Mouse (Mus musculus) Muller cell, postnatal 12 days (primary cell): Measurements from ENCODE around the gene Slc1a4.

Source experiments
- DNase-seq: peaks from one replicate; pipeline ENCODE4 v3.0.0-alpha.2; 2015; ENCODE audit errors: inconsistent ontology term

Gene Slc1a4

DNA sequence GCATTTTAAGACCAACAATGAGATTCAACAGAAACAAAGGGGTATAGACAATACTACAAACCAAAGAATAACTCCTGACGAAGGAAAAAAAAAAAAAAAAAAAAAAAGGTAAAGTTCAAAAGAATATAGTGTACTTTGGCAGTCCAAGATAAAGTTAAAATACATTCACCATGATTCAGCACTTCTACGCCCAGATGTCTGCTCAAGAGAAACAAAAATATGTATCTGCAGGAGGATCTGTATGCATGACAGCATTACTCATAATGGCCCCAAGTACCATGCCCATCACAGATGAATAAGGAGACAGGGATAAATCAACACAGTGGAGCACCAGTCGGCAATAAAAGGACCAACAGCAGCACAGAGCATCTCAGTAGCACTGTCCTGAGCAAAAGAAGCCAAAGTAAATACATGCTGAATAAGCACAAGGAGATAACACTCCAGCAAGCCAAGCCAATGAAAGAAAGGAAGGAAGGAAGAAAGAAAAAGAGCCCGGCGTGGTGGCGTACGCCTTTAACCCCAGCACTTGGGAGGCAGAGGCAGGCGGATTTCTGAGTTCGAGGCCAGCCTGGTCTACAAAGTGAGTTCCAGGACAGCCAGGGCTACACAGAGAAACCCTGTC, 7.3 kb downstream of the Slc1a4 start:
- no peak for DNase-seq

DNA sequence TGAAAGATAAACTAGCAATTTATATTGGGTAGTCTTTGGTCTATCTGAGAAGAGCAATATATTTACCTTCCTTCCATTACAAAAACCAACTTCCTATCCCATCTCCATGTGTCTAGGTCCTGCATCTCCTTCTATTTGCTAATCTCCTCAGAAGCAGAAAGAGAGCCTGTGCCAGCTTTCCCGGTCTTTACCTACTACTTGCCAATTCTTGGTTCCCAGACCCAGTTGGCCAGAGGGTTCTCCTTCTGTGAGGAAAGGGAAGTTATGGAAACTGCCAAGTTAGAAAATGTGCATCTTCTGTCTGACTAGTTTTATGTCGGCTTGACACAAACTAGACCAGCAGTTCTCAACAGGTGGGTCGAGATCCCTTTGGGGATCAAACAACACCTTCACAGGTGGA, 8.5 kb downstream of the Slc1a4 start:
- DNase-seq: no peak

DNA sequence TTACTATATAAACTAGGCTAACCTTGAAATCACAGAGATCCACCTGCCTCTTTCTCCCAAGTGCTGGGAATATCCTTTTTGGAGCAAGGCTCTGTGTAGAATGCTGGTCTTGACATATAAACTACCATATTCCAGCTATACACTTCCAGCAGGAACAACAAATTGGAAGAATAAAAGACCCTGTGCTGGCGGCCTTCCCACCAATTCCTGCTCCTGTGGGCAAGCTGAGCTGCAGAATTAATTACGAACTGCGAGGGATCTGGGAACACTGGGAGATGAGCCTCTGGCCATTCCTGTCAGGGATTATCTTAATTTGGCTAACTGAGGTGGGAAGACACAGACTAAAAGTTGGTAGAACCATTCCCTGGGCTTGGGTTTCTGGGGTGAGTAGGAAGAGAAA, 10.1 kb downstream of the Slc1a4 start:
- no peak for DNase-seq

DNA sequence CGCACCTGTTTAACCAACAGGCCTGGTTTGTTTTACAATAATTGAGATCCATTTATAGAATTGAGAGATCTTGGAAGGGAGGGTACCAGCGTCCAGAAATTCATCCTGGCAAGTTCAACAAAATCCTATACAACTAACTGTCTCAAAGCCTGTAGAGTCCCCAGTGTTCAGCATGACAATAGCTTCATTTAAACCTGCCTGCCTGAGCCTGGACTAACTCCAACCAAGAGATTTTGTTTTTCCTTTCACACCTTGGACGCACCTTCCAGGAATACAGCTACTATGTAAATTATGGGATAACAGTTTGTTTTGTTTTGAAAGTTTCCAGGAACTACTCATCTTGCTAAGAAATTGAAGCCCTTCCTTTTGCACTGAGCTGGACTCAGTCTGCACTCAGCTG, 11.9 kb downstream of the Slc1a4 start:
- DNase-seq: no peak

DNA sequence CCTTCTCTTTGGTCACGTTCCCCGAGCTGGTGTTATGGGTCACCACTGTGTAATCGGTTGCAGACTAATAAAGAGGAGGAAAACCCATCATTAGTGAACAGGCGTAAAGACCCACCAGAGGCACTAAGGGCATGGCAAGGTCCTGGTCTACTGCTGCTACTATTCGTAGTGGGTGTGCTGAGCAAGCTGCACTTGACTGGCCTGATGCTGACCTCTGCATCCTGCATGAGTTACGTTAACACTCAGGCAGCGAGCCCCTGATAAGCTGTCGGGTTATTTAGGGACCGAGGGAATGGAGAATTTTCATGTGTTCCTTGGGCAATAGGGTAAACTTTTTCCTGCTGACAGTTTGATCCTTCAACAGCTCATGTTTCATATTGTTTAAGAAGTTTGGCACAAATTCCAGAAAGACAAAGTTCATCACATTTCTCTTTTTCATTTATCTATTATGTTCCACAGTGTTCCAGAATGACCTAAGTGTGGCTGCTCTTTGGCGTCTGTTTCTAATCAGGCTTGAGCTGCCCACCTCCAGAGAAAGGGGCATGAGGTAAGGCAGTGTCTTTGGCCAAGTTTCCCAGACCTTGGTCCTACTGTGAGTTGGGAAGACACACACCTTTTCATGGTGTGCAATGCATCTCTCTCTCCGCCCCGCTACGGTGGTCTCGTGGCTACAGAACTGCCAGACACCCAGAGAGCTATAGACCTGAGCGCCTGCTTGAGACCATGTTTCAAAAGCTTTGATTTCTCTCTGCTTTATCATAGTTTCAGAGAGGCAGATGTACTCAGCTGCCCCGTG, 13.7 kb downstream of the Slc1a4 start:
- DNase-seq: no peak

DNA sequence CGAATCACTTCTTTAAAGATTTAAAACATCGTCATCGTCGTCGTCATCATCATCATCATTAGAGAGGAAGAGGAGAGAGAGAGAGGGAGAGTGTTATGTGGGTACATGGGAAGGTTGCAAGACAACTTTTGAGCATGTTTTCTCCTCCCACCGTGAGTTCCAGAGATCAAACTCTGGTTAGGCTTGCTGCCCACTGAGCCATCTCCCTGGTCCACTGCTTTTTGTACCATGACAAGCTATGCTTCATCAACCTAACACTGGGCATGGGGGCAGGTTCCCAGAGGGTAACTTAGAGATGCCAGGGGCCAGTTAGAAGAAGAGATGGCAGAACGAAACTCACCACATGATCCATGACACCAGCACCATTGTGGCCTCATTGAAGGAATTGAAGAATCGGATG, 18.9 kb downstream of the Slc1a4 start:
- no peak for DNase-seq

DNA sequence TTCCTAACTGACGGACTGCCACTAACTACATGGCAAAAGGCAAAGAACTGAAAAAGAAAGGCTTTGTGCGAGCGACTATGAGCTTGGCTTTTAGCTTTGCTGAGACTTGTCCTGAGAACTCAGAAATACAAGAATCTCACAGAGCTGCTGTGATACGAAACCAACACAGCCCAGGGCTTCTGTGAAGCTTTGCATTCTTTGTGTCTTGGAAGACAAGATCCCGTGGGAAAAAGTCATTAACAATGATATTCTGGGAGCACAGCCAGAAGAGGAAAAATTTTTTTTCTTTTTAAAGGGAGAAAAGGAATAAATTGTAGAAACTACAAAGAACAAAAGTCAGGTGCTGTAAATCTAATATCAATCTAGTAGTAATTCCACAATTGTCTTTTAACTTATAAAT, 23.5 kb downstream of the Slc1a4 start:
- no peak for DNase-seq

DNA sequence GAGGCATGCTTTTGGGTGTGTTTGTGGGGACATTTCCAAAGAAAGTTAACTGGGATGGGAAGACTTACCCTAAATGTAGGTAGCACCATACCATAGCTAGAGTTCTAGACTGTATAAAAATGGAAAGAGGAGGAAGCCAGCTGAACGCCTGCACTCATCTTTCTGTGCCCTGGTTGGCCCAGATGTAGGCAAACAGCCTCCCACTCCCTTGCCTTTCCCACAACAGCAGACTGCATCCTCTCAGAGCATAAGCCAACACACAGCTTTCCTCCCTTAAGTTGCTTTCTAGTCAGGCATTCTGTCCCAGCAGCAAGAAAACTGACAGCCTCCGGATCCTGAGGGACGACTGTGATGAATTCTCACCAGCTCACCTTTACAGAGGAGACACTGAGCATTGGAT, 25.1 kb downstream of the Slc1a4 start:
- DNase-seq: no peak

DNA sequence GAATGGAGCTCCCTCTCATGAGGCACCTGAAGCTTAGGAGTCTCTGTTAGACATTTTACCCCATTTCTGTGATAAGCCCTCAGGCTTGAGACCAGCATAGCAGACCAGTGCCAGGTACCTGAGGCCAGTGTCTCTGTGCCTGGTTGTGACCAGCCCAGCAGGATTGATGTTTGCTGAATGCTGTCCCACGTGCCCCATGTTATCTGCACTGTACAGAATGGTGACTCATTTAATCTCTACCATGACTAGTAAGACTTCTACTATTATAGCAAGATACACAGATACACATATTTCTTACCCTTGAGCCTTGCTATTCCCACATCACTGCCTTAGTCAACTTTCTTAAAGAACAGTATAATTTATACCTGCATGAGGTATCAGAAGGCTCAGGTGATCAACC, 26.9 kb downstream of the Slc1a4 start:
- DNase-seq: no peak

DNA sequence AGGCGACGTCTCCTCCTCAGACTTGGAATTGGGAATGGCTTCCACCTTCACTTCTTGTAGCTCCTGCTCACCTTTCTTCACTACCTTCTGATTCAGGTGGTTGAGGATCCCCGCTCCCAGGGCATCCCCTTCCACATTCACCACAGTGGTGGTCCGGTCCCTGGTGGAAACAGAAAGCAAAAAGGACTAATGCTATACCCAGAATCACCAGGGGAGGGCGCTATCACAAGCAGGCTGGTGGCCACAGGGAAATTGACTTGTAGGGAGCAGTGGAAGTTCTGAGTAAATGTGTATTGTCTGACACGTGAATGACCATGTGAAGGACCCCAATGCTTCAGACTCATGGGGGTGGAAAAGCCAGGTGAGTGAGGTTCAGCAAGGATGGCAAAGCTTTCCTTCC, 28.2 kb downstream of the Slc1a4 start:
- no peak for DNase-seq

DNA sequence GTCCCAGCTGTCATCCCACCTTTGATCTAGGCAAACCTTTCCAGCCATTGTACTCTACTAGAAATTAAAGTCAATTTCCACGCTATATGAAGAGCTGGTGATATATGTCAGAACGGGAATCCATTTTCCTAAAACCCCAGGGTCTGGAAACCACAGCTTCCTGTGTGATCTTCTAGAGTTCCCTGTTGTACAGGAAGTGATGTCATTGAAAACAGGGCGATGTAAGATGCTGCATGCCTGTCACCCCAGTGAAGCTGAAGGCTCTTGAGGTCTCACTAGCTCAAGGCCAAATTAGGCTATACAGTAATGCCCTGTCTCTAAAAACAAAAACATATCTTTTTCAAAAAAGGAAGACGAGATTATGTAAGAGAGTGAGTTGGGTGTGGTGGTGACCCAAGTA, 31.2 kb downstream of the Slc1a4 start:
- DNase-seq: no peak

DNA sequence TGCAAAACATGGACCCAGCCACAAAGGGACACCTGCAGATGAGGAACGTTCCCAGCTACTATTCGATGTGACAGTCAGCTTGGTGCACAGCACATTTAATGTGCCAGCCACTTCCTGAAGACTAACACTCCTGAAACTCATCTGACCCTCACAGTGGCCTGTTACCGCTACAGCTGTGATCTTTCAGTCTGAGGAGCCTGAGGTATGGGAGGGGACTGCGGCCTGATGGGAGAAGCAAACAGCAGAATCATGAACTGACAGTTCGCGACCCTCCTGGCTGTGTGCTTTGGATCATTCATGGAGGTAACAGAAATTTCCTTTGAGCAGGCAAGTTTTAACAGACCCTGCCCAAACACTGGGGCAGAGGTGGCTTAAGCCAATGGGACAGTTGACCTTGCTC, 31.7 kb downstream of the Slc1a4 start:
- no peak for DNase-seq

DNA sequence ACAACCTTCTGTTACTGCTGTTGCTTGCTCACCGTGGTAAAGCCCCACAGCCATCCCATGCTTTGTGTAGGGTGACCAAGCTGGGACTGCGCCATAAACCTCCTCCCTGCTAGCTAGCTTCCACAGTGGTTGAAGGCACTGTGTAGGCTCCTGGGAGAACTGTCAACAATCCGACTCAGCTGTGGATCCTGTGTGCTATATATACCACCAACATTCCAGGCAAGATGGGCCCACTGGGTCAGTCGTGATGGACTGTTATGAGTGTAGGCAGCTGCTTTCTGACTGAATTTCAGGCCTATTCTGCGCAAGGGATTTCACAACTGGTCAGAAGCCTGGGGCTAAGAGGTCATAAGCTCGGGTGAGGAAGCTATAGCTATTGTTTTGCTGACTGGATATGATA, 32.6 kb downstream of the Slc1a4 start:
- no peak for DNase-seq

DNA sequence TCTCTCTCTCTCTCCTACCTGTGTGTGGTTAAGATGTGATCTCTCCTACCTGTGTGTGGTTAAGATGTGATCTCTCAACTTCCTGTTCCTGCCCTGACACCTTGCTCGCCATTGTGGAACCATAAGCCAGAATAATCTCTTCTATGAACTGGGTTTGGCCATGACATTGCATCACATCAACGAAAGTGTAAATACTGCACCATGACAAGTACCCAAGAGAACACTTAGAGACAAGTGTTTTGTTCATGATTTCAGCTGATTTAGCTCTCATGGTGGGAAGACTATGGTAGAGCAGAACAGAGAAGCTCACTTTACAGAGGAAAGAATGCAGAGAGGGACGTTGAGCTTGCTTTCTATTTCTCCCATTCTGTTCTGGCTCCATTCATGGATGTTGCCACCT, 48.0 kb downstream of the Slc1a4 start:
- no peak for DNase-seq

DNA sequence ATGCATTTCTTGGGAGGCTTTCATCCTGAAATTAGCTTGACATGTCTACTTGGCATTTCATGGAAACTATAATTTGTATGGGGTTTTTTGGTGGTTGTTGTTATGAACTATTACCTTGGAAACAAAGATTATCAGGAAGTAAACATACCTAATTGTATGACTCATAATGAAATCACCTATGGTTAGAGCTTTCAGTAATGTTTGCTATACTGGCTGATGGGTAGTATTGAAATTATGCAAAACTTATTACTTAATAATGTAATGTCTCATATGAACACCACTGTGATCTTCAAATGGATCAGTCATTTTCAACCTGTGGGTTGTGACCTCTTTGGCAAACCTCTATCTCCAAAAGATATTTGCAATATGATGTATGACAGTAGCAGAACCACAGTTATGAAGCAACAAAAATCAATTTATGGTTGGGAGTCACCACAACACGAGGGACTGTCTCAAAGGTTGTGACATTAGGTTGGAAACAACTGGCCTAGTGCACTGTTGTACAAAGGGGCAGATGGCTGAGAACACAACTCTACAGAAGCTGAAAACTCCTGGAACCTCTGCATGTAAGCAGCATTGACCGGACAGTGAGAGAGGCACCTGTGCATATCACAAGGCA, 49.8 kb downstream of the Slc1a4 start:
- DNase-seq: no peak

DNA sequence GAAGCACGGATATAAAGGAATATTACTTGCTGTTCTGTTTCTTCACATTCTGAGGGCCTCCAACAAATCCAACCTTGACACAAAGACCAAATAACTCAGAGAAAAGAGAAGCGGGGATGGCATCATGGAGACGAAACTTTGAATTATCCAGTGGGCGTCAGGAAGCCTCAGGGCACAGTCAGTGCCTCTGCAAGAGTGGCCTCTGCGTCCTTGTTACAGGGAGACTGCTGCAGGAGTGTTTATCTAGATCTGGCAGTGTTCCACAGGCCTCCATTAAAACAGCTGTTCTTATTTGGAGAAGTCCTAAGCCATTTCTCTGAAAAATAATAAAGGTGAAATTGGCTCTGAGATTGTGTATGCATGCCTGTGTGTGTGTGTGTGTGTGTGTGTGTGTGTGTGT, 51.5 kb downstream of the Slc1a4 start:
- DNase-seq: no peak

DNA sequence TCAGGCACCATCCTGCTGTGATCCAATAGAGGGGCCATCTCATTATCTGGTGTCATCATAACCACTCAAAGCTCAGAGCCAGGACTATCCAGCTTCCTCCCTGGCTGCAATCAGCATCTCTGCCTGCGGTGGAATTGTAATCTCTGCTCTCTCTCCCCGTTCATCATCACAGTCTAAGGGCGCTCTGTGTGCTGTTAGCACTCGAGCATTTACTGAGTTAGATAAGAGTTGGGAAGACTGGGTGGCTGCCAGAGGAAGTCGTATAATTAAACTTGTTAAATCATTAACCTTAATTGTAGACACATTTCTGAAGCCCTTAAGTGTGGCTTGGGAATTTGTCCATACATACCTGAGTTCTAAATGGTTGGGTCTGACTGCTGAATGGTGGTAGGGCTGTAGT, 53.8 kb downstream of the Slc1a4 start:
- DNase-seq: no peak

DNA sequence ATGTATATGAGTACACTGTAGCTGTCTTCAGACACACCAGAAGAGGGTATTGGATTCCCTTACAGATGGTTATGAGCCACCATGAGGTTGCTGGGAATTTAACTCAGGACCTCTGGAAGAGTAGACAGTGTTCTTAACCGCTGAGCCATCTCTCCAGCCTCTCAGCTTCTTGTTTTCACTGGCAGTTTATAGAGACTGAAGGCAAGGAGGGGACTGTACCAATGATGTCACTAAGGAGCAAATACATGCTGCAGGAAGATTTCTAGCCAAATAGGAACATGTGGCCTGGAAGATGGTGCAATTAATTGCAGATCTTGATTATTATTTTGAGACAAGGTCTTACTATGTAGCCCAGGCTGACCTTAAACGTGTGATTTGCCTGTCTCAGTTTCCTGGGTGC, 55.4 kb downstream of the Slc1a4 start:
- no peak for DNase-seq

DNA sequence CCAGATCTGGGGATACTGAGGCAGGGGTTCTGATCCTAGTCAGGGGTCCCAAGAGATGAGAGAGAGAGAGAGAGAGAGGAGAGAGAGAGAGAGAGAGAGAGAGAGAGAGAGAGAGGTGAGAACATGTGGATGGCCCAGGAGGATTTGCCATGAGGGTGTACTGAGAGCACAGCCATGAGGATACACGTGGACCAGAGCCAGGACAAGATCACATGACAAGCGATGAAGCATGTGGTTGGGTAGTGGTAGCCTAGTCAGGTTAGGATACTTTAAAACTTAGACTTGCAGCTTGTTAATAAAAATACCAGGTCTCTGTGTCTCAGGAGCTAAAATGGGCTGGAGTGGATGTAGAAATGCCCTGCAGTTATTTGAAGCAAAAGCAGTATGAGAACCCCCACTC, 56.5 kb downstream of the Slc1a4 start:
- no peak for DNase-seq

DNA sequence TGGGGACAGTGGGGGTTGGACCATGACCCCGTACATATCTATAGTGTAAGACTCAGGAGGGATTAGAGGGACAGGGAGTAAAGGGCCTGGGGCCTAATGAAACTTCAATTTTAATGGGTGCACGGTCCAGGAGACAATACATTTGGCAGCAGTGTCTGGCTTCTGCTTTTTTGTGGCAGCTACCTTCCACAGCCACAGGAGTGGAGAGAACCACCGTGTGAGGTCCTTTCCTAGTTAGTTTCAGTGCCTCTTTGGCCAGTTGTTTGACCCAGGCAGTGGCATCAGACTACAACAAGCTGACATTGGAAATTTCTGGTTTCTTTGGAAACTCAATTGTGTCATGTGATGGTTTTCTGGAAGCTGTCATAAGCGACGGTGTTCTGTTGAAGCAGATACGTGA, 62.6 kb downstream of the Slc1a4 start:
- DNase-seq: no peak

DNA sequence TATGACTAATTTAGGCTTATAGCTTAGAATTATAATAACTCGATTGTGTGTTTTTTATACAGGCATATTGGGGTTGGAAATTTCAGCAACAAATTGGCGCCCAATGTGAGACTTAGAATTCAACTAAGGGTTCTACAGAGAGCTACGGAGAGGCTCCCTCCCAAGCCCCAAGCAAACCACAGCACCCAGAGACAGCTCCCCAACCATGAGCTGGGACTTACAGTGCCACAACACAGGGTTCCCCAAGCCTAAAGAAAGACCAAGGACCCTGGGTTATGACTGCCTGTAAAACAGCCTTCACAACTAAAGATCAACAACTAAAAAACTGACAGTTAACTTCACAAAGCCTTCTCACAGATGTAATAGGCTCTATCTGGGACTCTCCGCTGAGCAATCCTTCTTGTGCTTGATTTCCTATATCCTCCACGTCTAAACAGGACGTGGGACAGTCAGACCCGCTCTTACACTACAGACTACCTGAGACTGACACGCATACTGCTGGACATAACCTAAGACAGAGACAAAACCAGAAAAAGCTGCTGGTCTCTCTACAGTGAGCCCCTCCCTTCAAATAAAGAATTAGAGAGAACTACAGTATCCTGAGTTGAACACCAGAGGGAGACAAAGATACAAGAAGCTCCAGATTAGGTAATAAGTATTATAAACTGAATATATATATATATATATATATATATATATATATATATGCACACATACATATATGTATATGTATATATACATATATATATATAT, 69.7 kb downstream of the Slc1a4 start:
- DNase-seq: no peak

DNA sequence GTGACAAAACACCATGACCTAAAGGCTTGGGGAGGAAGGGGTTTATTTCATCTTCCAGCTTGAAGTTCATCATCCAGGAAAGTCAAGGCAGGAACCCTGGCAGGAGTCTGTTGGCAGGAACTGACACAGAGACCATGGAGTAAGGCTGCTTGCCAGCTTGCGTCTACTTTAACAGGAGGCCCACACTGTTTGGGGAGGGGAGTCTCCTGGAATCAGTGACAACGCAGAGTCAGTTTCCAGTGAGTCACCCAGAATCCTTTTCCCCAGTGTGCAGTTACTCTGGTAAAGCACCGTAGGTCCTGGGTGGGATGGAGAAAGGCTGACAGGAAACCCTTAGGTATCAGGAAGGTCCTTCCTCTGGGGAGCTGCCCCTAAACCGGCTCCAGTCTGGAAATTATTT, 77.7 kb downstream of the Slc1a4 start:
- DNase-seq: no peak

DNA sequence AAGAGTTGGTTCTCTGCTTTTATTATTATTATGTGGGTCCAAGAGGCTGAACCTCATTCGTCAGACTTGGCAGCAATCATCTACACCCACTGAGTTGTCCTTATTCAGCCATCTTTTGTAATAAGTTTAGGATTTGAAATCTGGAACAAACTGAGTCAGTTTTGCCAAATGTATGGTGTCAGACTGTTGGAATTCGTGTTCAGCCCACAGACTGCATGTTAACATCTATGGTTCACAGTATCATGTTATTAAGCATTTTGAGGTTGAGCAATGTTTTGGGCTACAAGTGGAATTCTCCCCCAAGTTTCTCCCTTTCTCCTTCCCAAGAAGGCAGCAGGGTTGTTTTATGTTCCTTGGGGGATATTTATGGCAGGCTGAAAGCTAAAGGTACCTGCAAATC, 79.4 kb downstream of the Slc1a4 start:
- DNase-seq: no peak
